Mouse (Mus musculus) forebrain, embryonic 11.5 days (tissue): ENCODE measurements around the gene Cntn2. TPM values are rescaled to one million over a fixed set of nuclear protein-coding genes. Genes with fewer than 3 reads are reported as not detected.
A peak's percentile ranks its signal among the peaks of the same experiment; 100 is the strongest.

Experiments
- ATAC-seq: fragments of 200-750 bp; cut with Nextera tagmentation; replicated peaks from 2 replicates; pipeline ENCODE4 v1.8.0; 2017; ENCODE audit warnings: moderate TSS enrichment; ENCODE audit not compliant: low FRiP score
- DNase-seq: peaks from one replicate; pipeline ENCODE4 v3.0.0-alpha.2; 2017; ENCODE audit warnings: low spot score
- H3K27ac ChIP-seq: fragments of 300-500 bp; sonication (generic); 2 replicates; pipeline ENCODE4 v1.5.1; 2014; ENCODE audit warnings: low read depth, low read length
- H3K27me3 ChIP-seq: fragments of 300-500 bp; sonication (generic); 2 replicates; pipeline ENCODE4 v1.6.1; 2014; ENCODE audit warnings: mild to moderate bottlenecking, low read length, mixed read lengths; ENCODE audit not compliant: control insufficient read depth, insufficient read depth
- H3K36me3 ChIP-seq: fragments of 300-500 bp; sonication (generic); 2 replicates; pipeline ENCODE4 v1.6.1; 2014; ENCODE audit warnings: mild to moderate bottlenecking, low read length, moderate library complexity, mixed read lengths; ENCODE audit not compliant: control insufficient read depth, insufficient read depth
- H3K4me1 ChIP-seq: fragments of 300-500 bp; sonication (generic); replicated peaks from 2 replicates; pipeline ENCODE4 v1.6.1; 2014; ENCODE audit warnings: low read length, mixed read lengths; ENCODE audit not compliant: control insufficient read depth, insufficient read depth
- H3K4me2 ChIP-seq: fragments of 300-500 bp; sonication (generic); 2 replicates; pipeline ENCODE4 v1.6.1; 2014; ENCODE audit warnings: low read depth, mild to moderate bottlenecking, low read length, moderate library complexity, mixed read lengths; ENCODE audit not compliant: severe bottlenecking
- H3K4me3 ChIP-seq: fragments of 300-500 bp; sonication (generic); 2 replicates; pipeline ENCODE4 v1.5.1; 2014; ENCODE audit warnings: low read depth, low read length
- H3K9ac ChIP-seq: fragments of 300-500 bp; sonication (generic); 2 replicates; pipeline ENCODE4 v1.6.1; 2014; ENCODE audit warnings: low read length
- H3K9me3 ChIP-seq: fragments of 300-500 bp; sonication (generic); 2 replicates; pipeline ENCODE4 v1.6.1; 2016; ENCODE audit warnings: low read length, mixed read lengths; ENCODE audit not compliant: control insufficient read depth
- WGBS: fragments of 180-500 bp; shearing (Covaris S2); extraction: QIAGEN DNeasy Blood & Tissue Kit; methylation state at CpG from one replicate; pipeline ENCODE4 v1.1.7; 2014; 5-methylcytosine and 5-hydroxymethylcytosine counted together
- polyA plus RNA-seq: library from polyadenylated mRNA; unstranded; fragments of >200 nt; fragmentation: Nextera tagmentation; extraction: Ambion mirVana; gene quantifications from 2 replicates; pipeline ENCODE4 v1.2.1, GENCODE M21; 2014

The Cntn2 gene
- polyA plus RNA-seq, 1 experiment from 2014 or later: 16.9 TPM

DNA sequence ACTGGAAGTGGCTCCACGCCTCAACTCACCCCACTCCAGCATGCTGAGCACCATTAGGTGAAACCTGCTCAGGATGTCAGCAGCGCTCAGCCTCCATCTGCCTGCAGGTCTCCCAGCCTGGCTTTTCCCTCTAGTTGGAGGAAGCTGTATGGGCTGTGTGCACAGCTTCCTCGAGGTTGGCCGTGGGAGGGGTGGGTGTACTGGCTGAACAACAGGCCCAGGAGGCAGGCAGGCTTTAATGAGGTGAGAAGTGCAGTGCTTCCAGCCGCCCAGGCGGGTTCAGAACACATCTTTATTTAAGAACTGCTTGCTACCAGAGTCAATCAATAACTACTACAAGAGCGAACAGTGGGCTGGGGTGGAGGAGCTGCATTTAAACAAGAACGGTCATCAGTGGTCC is 31.5 kb downstream of the Cntn2 start:
- 69% methylated on average over 8 of the region's 8 CpGs for WGBS
- H3K4me3 ChIP-seq: no peak overlapping the region
- peaks cover 7% of the 10 kb centered on the region for H3K36me3 ChIP-seq
- no peak overlapping the region for H3K9ac ChIP-seq
- ATAC-seq: no peak
- H3K27ac ChIP-seq: 0 out of 2 replicates have a peak overlapping the region, but pooled peaks have one; percentile 12
- no peak for DNase-seq
- no peaks in the 10 kb centered on the region for H3K9me3 ChIP-seq
- H3K27me3 ChIP-seq: no peaks in the 10 kb centered on the region
- H3K4me2 ChIP-seq: no peak overlapping the region
- H3K4me1 ChIP-seq: no peaks in the 10 kb centered on the region

DNA sequence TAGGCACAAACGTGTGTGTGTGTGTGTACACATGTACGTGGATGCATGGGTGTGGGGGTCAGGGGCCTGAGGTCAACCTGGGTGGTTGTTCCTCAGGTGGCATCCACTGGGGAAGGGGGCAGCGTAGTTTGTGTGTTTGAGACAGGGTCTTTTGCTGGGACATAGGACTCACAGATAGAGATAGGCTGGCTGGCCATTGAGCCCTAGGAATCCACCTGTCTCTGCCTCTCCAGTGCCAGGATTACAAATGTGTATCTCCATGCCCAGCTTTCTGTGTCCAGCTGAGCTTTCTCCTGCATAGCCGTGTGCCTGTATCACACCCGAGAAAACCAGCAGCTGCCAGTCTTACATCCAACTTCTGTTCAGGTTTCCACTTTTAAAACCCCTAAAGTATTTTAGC is 33.3 kb downstream of the Cntn2 start:
- Histone ChIP-seq H3K36me3 (peaks cover 7% of the 10 kb centered on the region), H3K27me3 (no peaks in the 10 kb centered on the region), H3K4me3 (no peak overlapping the region), H3K4me1 (no peaks in the 10 kb centered on the region), H3K4me2 (no peak overlapping the region), H3K9me3 (no peaks in the 10 kb centered on the region), H3K9ac (no peak overlapping the region), H3K27ac (no peak overlapping the region)
- DNase-seq (no peak), ATAC-seq (no peak)
- 93% methylated on average over 5 of the region's 5 CpGs for WGBS

GRCm38 (mm10) chr1:132506656-132507055 is 36.4 kb downstream of the Cntn2 start:
- ATAC-seq (no peak), DNase-seq (no peak)
- H3K4me3 ChIP-seq: no peak overlapping the region
- H3K9me3 ChIP-seq: no peaks in the 10 kb centered on the region
- peaks cover 7% of the 10 kb centered on the region for H3K36me3 ChIP-seq
- no peaks in the 10 kb centered on the region for H3K27me3 ChIP-seq
- no peak overlapping the region for H3K27ac ChIP-seq
- H3K9ac ChIP-seq: no peak overlapping the region
- WGBS: 93% methylated on average over 7 of the region's 7 CpGs
- no peak overlapping the region for H3K4me2 ChIP-seq
- H3K4me1 ChIP-seq: no peaks in the 10 kb centered on the region

DNA sequence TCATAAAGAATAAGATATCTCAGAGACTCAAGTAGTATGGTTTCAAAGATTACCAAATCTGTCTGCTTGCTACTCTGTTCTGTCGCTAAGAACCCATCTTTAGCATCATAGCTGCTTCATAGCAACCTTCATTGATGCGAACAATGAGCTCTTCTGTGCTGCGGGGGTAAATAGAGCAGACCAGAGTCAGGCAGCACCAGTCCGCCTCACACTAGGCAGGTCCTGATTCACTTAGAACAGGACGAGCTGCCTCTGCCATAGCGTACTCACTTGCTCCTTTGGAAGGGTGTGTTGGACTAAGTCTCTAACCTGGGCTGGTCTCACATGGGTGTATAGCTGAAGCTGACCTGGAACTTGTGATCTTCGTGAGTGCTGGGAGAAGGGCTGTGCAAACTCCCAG is 37.0 kb downstream of the Cntn2 start, which contains the start of gene Tmem81:
TSS of gene Tmem81 (plus strand) at position 173 of the 400 bp plus-strand sequence.
- WGBS: 91% methylated on average over 7 of the region's 7 CpGs
- peaks cover 7% of the 10 kb centered on the region for H3K36me3 ChIP-seq
- no peak within 1 kb of the TSS for H3K4me3 ChIP-seq
- no peak for DNase-seq
- no peak within 1 kb of the TSS for H3K27ac ChIP-seq
- no peaks in the 10 kb centered on the region for H3K27me3 ChIP-seq
- H3K9me3 ChIP-seq: no peaks in the 10 kb centered on the region
- no peak within 1 kb of the TSS for H3K9ac ChIP-seq
- H3K4me2 ChIP-seq: no peak within 1 kb of the TSS
- H3K4me1 ChIP-seq: no peaks in the 10 kb centered on the region
- no peak for ATAC-seq

- no peak overlapping the region for H3K4me3 ChIP-seq
- ATAC-seq: no peak
- H3K4me2 ChIP-seq: no peak overlapping the region
- WGBS: 91% methylated on average over 5 of the region's 5 CpGs
- DNase-seq: no peak
- H3K27me3 ChIP-seq: no peaks in the 10 kb centered on the region
- H3K9ac ChIP-seq: no peak overlapping the region
- H3K4me1 ChIP-seq: no peaks in the 10 kb centered on the region
- H3K9me3 ChIP-seq: no peaks in the 10 kb centered on the region
- no peak overlapping the region for H3K27ac ChIP-seq
- peaks cover 7% of the 10 kb centered on the region for H3K36me3 ChIP-seq
These were observed 37.9 kb downstream of the Cntn2 start for GRCm38 (mm10) chr1:132505155-132505554.

GRCm38 (mm10) chr1:132500535-132500934 is 42.5 kb downstream of the Cntn2 start:
- Histone ChIP-seq H3K9ac (no peak overlapping the region), H3K27ac (no peak overlapping the region), H3K27me3 (no peaks in the 10 kb centered on the region), H3K4me1 (no peaks in the 10 kb centered on the region), H3K36me3 (no peaks in the 10 kb centered on the region; the same call in 1 of the 2 replicates), H3K4me2 (no peak overlapping the region), H3K4me3 (no peak overlapping the region), H3K9me3 (no peaks in the 10 kb centered on the region)
- WGBS: 94% methylated on average over 2 of the region's 2 CpGs
- DNase-seq: no peak
- no peak for ATAC-seq

GRCm38 (mm10) chr1:132483759-132484158 is 59.3 kb downstream of the Cntn2 start:
- H3K36me3 ChIP-seq: no peaks in the 10 kb centered on the region; the same call in 1 of the 2 replicates
- WGBS: 93% methylated on average over 6 of the region's 6 CpGs
- no peak for ATAC-seq

DNA sequence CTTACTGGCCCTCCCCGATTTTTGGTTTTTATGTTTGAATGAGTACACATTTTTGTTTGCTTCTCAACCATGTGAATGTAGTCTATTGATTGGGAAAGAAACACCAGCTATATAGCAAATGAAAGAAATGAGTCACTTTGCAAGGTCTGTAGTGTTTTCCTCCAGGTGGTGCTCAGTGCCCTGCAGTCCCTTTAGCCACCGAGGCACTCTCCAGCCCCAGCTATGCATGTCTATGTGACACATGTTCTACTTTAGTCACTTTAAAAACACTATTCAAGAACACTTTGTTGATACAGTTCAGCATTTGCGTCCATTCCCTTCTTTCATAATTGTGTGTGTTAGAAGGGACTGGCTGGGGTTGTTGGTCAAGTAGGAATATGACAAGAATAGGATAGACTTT is 59.8 kb downstream of the Cntn2 start:
- H3K4me2 ChIP-seq: no peak overlapping the region
- no peak for ATAC-seq
- WGBS: 88% methylated on average over 3 of the region's 3 CpGs

More at GRCm38 (mm10) chr1:132483759-132484158, 59.3 kb downstream of the Cntn2 start:
- no peak overlapping the region for H3K9ac ChIP-seq
- H3K4me1 ChIP-seq: no peaks in the 10 kb centered on the region
- no peak overlapping the region for H3K4me2 ChIP-seq
- H3K4me3 ChIP-seq: no peak overlapping the region
- H3K27me3 ChIP-seq: no peaks in the 10 kb centered on the region
- no peak overlapping the region for H3K27ac ChIP-seq
- H3K9me3 ChIP-seq: no peaks in the 10 kb centered on the region
- no peak for DNase-seq

DNA sequence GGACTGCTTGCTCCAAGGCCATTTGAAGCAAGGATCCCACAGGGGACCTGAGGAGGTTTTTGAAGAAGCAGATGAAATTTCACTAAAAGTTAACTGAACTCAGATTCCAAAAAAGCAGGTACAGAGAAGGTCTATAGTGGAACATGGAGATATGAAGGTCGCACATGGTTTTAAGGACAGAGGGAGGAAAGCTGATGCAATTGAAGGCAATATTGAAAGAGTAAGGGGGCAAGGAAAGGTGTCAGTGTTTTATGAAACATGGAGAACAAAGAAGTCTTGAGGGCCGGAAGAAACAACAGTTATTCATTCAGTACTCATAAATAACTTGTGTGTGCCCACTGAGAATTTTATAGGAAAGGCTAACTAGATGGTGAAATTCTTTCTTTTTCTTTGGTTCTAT is 61.4 kb downstream of the Cntn2 start:
- ATAC-seq (no peak), DNase-seq (no peak)
- no peak overlapping the region for H3K9ac ChIP-seq
- no peak overlapping the region for H3K27ac ChIP-seq
- no peaks in the 10 kb centered on the region; the same call in 1 of the 2 replicates for H3K4me1 ChIP-seq
- H3K4me2 ChIP-seq: no peak overlapping the region
- no peaks in the 10 kb centered on the region; the same call in 1 of the 2 replicates for H3K36me3 ChIP-seq
- no peaks in the 10 kb centered on the region for H3K27me3 ChIP-seq
- no peak overlapping the region for H3K4me3 ChIP-seq
- 90% methylated on average over 2 of the region's 2 CpGs for WGBS
- H3K9me3 ChIP-seq: no peaks in the 10 kb centered on the region

More for the DNA sequence above, 59.8 kb downstream of the Cntn2 start:
- no peaks in the 10 kb centered on the region; the same call in 1 of the 2 replicates for H3K36me3 ChIP-seq
- DNase-seq: no peak
- H3K4me1 ChIP-seq: no peaks in the 10 kb centered on the region; the same call in 1 of the 2 replicates
- no peak overlapping the region for H3K27ac ChIP-seq
- H3K4me3 ChIP-seq: no peak overlapping the region
- H3K9ac ChIP-seq: no peak overlapping the region
- no peaks in the 10 kb centered on the region for H3K27me3 ChIP-seq
- no peaks in the 10 kb centered on the region for H3K9me3 ChIP-seq
